Mouse (Mus musculus): Measurements from ENCODE around the gene Filip1l. TPM values are rescaled to one million over a fixed set of nuclear protein-coding genes. Genes with fewer than 3 reads are reported as not detected.

Gene Filip1l
- polyA plus RNA-seq, 1 experiment from 2014 or later, result 3.0 TPM

- Histone ChIP-seq H3K9ac (replicated peaks; ENCODE audit: low read length) (no peak overlapping the region), H3K9me3 (ENCODE audit: control insufficient read depth, low read length) (no peaks in the 10 kb centered on the region), H3K4me2 (ENCODE audit: low read length) (no peak overlapping the region), H3K4me1 (ENCODE audit: control insufficient read depth, insufficient read depth, low read length) (0 out of 2 replicates have a peak, but pooled peaks cover 2% of the 10 kb centered on the region), H3K4me3 (replicated peaks; ENCODE audit: low read depth, low read length) (no peak overlapping the region), H3K27me3 (ENCODE audit: control insufficient read depth, insufficient read depth, low read length) (0 out of 2 replicates have a peak, but pooled peaks cover 10% of the 10 kb centered on the region), H3K36me3 (ENCODE audit: control insufficient read depth, insufficient read depth, low read length) (no peaks in the 10 kb centered on the region), H3K27ac (replicated peaks; ENCODE audit: low read depth, low read length) (no peak overlapping the region)
- 75% methylated on average over 2 of the region's 2 CpGs for WGBS
- DNase-seq (no peak), ATAC-seq (ENCODE audit: low FRiP score, low TSS enrichment) (no peak)
Observed at GRCm38 (mm10) chr16:57551617-57552016, 198.7 kb downstream of the Filip1l start.

DNA sequence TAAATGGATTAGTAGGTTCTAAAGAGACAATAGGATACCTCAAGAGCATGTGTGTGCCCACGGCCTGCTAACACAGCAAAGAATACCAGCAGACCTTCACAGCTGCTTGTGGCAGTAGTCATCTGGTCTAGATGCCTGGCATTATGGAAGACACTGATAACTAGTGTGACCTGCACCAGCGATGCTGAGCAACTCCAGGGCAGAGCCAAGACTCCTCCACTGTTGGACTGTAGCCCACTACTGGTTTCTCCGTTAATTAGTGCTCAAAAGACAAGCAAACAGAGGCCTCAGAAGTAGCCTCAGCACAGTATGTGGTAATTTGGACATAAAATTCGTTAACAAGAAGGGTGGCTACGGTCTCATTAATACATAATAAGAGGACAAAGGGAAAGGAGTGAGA, 199.8 kb downstream of the Filip1l start:
- no peak for ATAC-seq (ENCODE audit: low FRiP score, low TSS enrichment)
- no peak overlapping the region for H3K4me2 ChIP-seq (ENCODE audit: low read length)
- H3K4me1 ChIP-seq (ENCODE audit: control insufficient read depth, insufficient read depth, low read length), result 0 out of 2 replicates have a peak, but pooled peaks cover 2% of the 10 kb centered on the region
- 0 out of 2 replicates have a peak, but pooled peaks cover 10% of the 10 kb centered on the region for H3K27me3 ChIP-seq (ENCODE audit: control insufficient read depth, insufficient read depth, low read length)
- no peaks in the 10 kb centered on the region for H3K36me3 ChIP-seq (ENCODE audit: control insufficient read depth, insufficient read depth, low read length)
- 88% methylated on average over 5 of the region's 5 CpGs for WGBS
- H3K9ac ChIP-seq (replicated peaks; ENCODE audit: low read length), result no peak overlapping the region
- H3K4me3 ChIP-seq (replicated peaks; ENCODE audit: low read depth, low read length), result no peak overlapping the region
- H3K9me3 ChIP-seq (ENCODE audit: control insufficient read depth, low read length), result no peaks in the 10 kb centered on the region
- no peak for DNase-seq
- H3K27ac ChIP-seq (replicated peaks; ENCODE audit: low read depth, low read length), result no peak overlapping the region

DNA sequence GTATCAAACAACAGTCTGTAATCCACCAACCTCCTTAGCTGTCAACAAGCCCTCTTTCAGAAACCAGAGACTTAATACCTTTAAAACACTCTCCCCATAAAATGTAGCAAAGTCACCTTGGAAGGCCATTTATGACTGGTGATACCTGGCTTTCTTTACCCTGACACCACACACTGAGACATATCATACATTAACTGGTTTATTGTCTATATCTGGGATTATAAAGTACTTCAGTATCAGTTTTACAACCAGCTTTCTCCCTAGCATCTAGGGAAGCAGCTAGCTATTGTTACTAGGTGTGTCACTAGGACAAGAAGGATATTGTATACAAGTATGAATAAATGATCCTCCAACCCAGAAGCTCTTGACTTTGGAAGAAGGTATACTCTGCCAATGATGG, 200.3 kb downstream of the Filip1l start:
- H3K4me2 ChIP-seq (ENCODE audit: low read length), result no peak overlapping the region
- no peak overlapping the region for H3K27ac ChIP-seq (replicated peaks; ENCODE audit: low read depth, low read length)
- H3K9me3 ChIP-seq (ENCODE audit: control insufficient read depth, low read length), result no peaks in the 10 kb centered on the region
- DNase-seq (no peak), ATAC-seq (ENCODE audit: low FRiP score, low TSS enrichment) (no peak)
- H3K36me3 ChIP-seq (ENCODE audit: control insufficient read depth, insufficient read depth, low read length), result no peaks in the 10 kb centered on the region
- no peak overlapping the region for H3K9ac ChIP-seq (replicated peaks; ENCODE audit: low read length)
- H3K27me3 ChIP-seq (ENCODE audit: control insufficient read depth, insufficient read depth, low read length), result 0 out of 2 replicates have a peak, but pooled peaks cover 10% of the 10 kb centered on the region
- no peak overlapping the region for H3K4me3 ChIP-seq (replicated peaks; ENCODE audit: low read depth, low read length)
- 0 out of 2 replicates have a peak, but pooled peaks cover 2% of the 10 kb centered on the region for H3K4me1 ChIP-seq (ENCODE audit: control insufficient read depth, insufficient read depth, low read length)

DNA sequence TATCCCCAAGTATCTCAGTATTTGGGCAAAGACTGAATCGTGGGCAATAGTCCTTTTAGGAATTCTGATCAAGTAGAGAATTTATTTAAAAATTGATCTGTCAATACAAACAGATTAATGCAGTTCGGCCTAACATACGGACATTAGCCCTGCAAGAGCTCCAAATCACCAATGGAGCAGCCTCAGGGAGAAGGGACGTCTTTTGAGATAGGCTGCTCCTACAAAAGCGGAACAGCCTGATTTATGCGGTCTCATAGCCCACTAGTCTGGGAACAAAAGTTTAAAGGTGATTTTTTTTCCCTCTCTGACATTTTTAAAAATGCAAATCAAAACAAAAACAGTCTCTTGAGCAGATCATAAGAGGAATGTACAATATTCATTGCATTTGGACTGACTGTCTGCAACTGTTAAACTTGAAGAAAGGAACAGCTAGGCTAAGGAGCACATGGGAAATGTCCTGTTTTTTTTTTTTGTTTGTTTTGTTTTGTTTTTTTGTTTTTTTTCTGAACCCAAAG, 202.1 kb downstream of the Filip1l start:
- no peak overlapping the region for H3K27ac ChIP-seq (replicated peaks; ENCODE audit: low read depth, low read length)

DNA sequence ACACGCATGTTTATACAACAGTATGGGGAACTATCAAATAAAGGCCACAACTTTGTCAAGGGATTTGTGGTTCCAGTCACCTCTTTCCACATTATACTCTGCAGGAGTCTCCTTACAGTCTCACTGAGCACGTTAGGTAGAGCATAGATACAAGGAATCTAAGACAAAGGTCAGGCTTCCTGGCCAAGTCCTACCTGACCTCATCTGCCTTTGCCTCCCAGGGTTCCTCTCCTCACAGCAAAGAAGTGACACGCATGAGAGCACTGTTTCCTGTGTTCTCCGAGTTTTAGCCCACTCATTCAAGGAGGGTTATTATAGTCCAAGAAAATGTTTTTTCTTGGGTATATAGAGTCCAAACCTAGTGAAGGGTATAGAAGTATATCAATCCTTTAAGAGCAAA, 202.8 kb downstream of the Filip1l start:
- no peaks in the 10 kb centered on the region for H3K27me3 ChIP-seq (ENCODE audit: control insufficient read depth, insufficient read depth, low read length)

More for the DNA sequence above, 202.1 kb downstream of the Filip1l start:
- H3K9me3 ChIP-seq (ENCODE audit: control insufficient read depth, low read length), result no peaks in the 10 kb centered on the region
- WGBS, result 70% methylated on average over 6 of the region's 6 CpGs
- no peaks in the 10 kb centered on the region for H3K27me3 ChIP-seq (ENCODE audit: control insufficient read depth, insufficient read depth, low read length)
- H3K9ac ChIP-seq (replicated peaks; ENCODE audit: low read length), result no peak overlapping the region
- no peak overlapping the region for H3K4me2 ChIP-seq (ENCODE audit: low read length)
- ATAC-seq (ENCODE audit: low FRiP score, low TSS enrichment), result no peak
- no peaks in the 10 kb centered on the region for H3K4me1 ChIP-seq (ENCODE audit: control insufficient read depth, insufficient read depth, low read length)
- no peak overlapping the region for H3K4me3 ChIP-seq (replicated peaks; ENCODE audit: low read depth, low read length)
- no peaks in the 10 kb centered on the region for H3K36me3 ChIP-seq (ENCODE audit: control insufficient read depth, insufficient read depth, low read length)
- DNase-seq, result no peak

DNA sequence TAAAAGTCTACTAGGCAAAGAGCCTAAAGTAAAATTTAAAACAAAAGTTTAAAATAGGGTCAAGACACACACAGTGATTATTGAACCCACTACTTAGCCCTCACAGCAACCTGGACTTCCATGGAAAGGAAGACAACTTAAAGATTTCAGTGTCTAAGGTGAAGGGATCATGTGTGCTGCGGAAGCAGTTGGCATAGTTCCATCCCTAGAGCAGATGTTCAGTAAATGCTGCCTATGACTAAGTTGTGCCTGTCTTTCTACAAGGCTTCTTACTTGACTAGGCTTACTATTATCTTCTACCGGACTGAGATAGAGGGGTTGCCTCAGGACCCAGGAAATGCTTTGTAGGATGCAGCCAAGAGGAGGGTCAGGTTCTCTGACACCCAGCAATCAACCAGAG, 203.4 kb downstream of the Filip1l start:
- Histone ChIP-seq H3K9ac (replicated peaks; ENCODE audit: low read length) (no peak overlapping the region), H3K4me2 (ENCODE audit: low read length) (no peak overlapping the region), H3K9me3 (ENCODE audit: control insufficient read depth, low read length) (no peaks in the 10 kb centered on the region), H3K27ac (replicated peaks; ENCODE audit: low read depth, low read length) (no peak overlapping the region), H3K4me1 (ENCODE audit: control insufficient read depth, insufficient read depth, low read length) (no peaks in the 10 kb centered on the region), H3K36me3 (ENCODE audit: control insufficient read depth, insufficient read depth, low read length) (no peaks in the 10 kb centered on the region), H3K27me3 (ENCODE audit: control insufficient read depth, insufficient read depth, low read length) (no peaks in the 10 kb centered on the region), H3K4me3 (replicated peaks; ENCODE audit: low read depth, low read length) (no peak overlapping the region)
- no peak for ATAC-seq (ENCODE audit: low FRiP score, low TSS enrichment)
- 94% methylated on average over 2 of the region's 2 CpGs for WGBS
- no peak for DNase-seq

More for the DNA sequence above, 202.8 kb downstream of the Filip1l start:
- Histone ChIP-seq H3K36me3 (ENCODE audit: control insufficient read depth, insufficient read depth, low read length) (no peaks in the 10 kb centered on the region), H3K4me1 (ENCODE audit: control insufficient read depth, insufficient read depth, low read length) (no peaks in the 10 kb centered on the region), H3K4me2 (ENCODE audit: low read length) (no peak overlapping the region), H3K9ac (replicated peaks; ENCODE audit: low read length) (no peak overlapping the region), H3K4me3 (replicated peaks; ENCODE audit: low read depth, low read length) (no peak overlapping the region), H3K9me3 (ENCODE audit: control insufficient read depth, low read length) (no peaks in the 10 kb centered on the region), H3K27ac (replicated peaks; ENCODE audit: low read depth, low read length) (no peak overlapping the region)
- whole genome bisulfite sequencing, result 62% methylated on average over 4 of the region's 4 CpGs
- DNase-seq (no peak), ATAC-seq (ENCODE audit: low FRiP score, low TSS enrichment) (no peak)

DNA sequence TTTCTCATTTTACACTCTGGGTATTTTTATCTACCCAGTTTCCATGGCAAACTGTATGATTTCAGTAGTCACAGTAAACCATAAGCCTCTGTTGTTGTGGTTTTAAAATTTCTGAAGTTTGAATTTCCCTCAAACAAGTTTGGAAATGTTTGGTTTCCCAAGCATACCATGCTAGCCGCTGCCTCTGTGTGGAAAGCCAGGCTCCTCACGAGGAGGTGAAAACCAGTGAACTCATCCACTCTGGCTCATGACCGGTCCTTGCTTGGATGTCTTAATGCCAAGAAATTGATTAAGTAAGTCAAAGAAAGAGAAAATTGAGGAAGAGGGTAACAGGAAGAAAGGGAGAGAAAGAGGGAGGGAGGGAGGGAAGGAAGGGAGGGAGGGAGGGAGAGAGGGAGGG, 205.4 kb downstream of the Filip1l start:
- Histone ChIP-seq H3K36me3 (ENCODE audit: control insufficient read depth, insufficient read depth, low read length) (no peaks in the 10 kb centered on the region), H3K27ac (replicated peaks; ENCODE audit: low read depth, low read length) (no peak overlapping the region), H3K27me3 (ENCODE audit: control insufficient read depth, insufficient read depth, low read length) (no peaks in the 10 kb centered on the region), H3K4me2 (ENCODE audit: low read length) (no peak overlapping the region), H3K9me3 (ENCODE audit: control insufficient read depth, low read length) (no peaks in the 10 kb centered on the region), H3K4me3 (replicated peaks; ENCODE audit: low read depth, low read length) (no peak overlapping the region), H3K9ac (replicated peaks; ENCODE audit: low read length) (no peak overlapping the region), H3K4me1 (ENCODE audit: control insufficient read depth, insufficient read depth, low read length) (no peaks in the 10 kb centered on the region)
- DNase-seq (no peak), ATAC-seq (ENCODE audit: low FRiP score, low TSS enrichment) (no peak)
- 90% methylated on average over 3 of the region's 3 CpGs for WGBS

DNA sequence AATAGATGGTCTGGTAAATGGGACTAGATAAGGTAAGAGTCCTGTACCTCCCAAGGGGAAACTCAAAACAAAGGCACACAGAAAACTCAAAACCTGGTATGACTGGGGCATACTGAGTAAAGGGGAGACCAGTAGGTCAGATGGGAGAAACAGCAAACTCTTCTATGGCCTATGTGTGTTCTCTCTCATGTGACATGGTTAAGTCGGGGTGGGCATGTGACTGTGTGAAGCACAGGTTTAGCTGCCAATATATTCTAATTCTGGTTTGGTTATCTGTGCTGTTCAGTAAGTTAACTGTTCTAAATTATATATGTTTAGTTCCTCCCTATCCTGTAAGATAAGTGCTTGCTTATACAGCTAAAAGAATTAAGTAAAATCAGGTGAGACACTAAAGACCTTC, 207.3 kb downstream of the Filip1l start:
- no peak overlapping the region for H3K9ac ChIP-seq (replicated peaks; ENCODE audit: low read length)
- no peak overlapping the region for H3K27ac ChIP-seq (replicated peaks; ENCODE audit: low read depth, low read length)
- H3K4me1 ChIP-seq (ENCODE audit: control insufficient read depth, insufficient read depth, low read length), result no peaks in the 10 kb centered on the region
- WGBS, result 100% methylated on average over 1 of the region's 1 CpGs
- ATAC-seq (ENCODE audit: low FRiP score, low TSS enrichment) (no peak), DNase-seq (no peak)
- no peaks in the 10 kb centered on the region for H3K36me3 ChIP-seq (ENCODE audit: control insufficient read depth, insufficient read depth, low read length)
- no peaks in the 10 kb centered on the region for H3K9me3 ChIP-seq (ENCODE audit: control insufficient read depth, low read length)
- H3K4me2 ChIP-seq (ENCODE audit: low read length), result no peak overlapping the region
- H3K27me3 ChIP-seq (ENCODE audit: control insufficient read depth, insufficient read depth, low read length), result no peaks in the 10 kb centered on the region
- no peak overlapping the region for H3K4me3 ChIP-seq (replicated peaks; ENCODE audit: low read depth, low read length)

DNA sequence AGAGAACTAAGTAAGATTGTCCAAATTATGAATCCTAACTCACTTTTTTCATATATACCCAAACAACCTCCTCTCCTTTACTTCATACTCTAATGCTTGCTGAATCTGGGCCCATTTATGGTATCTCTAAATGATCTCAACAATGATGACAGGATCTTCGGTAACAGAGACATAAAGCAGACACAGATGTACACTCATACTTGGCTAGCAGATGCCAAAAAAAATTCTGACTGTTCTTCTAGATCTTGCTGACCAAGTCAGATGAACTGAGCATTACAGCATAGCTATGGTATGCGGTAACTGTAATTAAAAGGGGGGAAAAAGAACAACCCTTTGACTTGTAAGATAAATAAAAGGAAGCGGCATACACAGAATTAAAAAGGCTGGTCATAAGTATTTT, 210.6 kb downstream of the Filip1l start:
- Histone ChIP-seq H3K4me3 (replicated peaks; ENCODE audit: low read depth, low read length) (no peak overlapping the region), H3K36me3 (ENCODE audit: control insufficient read depth, insufficient read depth, low read length) (no peaks in the 10 kb centered on the region), H3K9me3 (ENCODE audit: control insufficient read depth, low read length) (no peaks in the 10 kb centered on the region), H3K4me2 (ENCODE audit: low read length) (no peak overlapping the region), H3K9ac (replicated peaks; ENCODE audit: low read length) (no peak overlapping the region), H3K4me1 (ENCODE audit: control insufficient read depth, insufficient read depth, low read length) (no peaks in the 10 kb centered on the region), H3K27ac (replicated peaks; ENCODE audit: low read depth, low read length) (no peak overlapping the region), H3K27me3 (ENCODE audit: control insufficient read depth, insufficient read depth, low read length) (no peaks in the 10 kb centered on the region)
- 96% methylated on average over 3 of the region's 3 CpGs for WGBS
- no peak for DNase-seq
- no peak for ATAC-seq (ENCODE audit: low FRiP score, low TSS enrichment)
